Mouse (Mus musculus) kidney, adult 8-10 months (tissue): ENCODE results near the gene Ccnb3.
"Not testable (repeated sequence)": the region's sequence is repeated elsewhere in the genome, so short reads cannot be mapped to it uniquely, and the experiment has no call there.

Experiments
- DNase-seq, 2 experiments: peaks; one replicate each; pipeline ENCODE4 v3.0.0; 2022

Ccnb3 gene

DNA sequence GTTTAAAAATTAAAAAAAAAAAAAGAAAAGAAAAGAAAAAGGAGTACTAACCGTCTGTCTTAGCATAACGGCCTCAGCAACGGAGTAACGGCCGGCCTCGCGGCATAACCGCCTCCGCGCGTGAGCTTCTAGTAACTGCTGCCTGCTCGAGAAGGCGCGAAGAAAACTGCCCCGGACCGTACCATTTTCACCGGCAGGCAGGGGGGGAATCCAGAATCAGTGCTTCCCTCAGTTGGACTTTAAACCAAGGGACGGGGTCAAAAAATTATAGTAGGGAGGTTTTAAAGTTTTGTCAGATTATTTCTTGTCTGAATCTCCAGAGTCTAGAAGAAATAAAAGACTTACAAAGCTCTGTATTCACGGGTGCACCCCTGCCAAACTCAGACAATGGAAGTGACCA, at the start of gene Ccnb3:
Gene Ccnb3, minus strand, starts transcription at position 101 of the 400 bp plus-strand sequence.
- no peak for DNase-seq

DNA sequence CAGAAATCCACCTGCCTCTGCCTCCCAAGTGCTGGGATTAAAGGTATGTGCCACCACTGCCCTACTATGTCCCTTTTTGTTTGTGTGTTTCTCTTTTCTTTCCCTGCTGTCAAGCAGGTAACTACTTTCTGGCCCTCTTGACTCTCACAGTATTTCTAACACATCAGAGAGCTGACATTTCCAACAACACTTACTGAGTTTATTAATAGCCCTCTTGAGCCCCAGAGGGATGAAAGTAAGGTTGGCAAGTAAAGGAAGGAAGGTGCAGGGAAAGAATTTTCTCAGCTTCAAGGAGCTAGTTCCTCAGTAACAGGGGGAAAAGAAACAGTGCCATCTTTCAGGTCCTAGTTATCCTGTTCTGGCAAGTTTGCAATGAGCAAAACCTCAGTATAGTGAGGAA, 48.9 kb upstream of the Ccnb3 start:
- DNase-seq = no peak

DNA sequence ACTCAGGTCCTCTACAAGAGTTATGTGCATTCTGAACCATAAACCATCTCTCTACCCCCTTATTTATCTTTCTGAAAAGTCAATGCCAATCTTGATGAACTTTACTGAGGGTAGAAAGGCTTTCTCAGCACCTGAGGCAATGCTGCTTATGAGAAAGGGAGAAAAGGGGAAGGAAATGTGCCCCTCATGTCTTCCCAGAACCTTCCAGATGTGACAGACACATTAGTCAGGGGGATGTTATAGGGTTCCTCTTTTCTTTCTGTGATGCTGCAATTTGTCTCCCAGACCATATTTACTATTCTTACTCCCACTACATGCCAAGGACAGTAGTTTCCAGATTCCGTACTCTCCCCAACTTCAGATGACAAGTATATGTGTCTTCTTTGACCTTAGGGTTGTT, 44.5 kb upstream of the Ccnb3 start:
- no peak for DNase-seq

DNA sequence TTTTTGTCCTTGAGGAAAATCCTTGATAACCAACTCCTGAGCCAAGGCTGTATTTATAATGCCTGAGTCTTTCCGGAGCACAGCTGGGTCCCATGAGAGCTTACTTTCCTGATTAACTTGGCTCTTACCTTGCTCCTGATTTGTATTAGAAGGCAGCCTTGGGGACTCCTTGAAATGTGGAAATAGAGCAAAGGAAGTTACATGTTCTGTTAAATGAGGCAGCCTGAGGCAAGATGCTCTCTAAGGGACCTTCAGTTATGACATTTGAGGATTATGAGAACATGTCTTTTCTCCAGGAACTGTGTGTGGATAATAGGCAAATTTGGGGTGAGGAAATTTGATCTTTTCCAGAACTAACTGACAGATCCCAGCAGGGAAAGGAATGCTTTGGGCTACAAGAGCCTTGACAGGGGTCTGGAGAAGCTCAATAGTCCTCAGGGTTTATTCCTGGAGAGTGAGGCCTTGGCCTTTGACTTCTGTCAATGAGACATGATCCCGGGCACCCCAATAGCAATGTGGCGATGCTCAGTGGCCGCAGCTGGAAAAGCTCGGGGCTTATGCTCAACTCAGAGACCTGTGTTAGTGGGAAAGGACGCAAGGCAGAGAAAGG, 38.5 kb upstream of the Ccnb3 start:
- DNase-seq = no peak

DNA sequence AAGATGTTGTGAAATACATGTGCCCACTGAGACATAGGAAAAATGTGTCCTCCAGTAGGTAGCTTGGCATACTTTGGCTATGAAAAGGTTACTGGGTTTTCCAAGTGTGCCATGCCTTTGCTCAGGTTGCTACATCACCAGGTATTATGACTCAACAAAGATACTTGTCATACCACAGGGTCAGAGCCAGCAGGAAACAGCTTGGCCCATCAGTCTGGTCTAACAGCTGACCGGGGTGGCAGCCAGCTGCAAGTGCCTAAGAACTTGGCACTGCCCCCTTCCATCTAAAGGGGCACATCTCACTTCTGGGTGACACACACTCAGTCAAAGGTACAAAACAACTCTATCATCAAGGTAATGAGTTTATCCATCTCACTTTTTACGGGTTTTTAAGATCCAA, 26.6 kb upstream of the Ccnb3 start:
- no peak for DNase-seq

DNA sequence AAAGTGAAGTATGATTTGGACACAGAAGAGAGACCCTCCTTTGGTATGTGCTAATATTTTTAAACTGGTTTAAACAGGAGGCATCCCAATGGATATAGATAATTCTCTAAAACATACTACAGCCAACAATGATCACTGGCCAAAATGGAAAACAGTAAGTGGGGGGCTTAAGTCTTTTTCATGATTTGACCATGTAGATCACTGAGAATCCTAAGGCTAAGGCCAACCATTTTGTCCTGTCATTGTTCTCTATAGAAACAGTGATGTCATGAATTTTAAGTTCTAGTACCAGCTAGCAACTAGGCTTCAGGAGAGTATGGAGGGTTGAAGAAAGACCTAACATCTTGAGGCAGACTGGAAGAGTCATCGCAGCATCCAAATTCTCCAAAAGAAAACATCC, 25.8 kb upstream of the Ccnb3 start, which contains the start of gene Akap4:
Gene Akap4, plus strand, starts transcription at position 301 of the 400 bp plus-strand sequence.
- no peak for DNase-seq

DNA sequence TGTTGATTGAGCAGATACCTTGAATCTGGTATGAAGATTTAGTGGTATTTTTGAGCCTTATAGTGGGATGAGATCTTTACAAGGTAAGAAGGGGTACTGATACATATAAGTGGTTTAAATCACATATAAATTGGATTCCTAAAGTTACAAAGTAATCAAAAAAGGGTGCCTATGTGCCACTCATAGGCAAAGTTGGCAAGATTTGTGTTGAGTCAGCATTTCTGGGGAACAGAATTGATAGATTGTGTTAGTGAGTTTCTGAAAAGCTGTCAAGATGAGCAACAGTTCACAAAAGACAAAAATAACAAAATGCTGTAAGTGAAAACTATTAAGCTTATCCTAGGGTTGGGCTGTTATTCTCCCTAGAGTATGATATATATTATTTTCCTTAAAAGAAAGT, 22.7 kb upstream of the Ccnb3 start:
- DNase-seq = no peak

DNA sequence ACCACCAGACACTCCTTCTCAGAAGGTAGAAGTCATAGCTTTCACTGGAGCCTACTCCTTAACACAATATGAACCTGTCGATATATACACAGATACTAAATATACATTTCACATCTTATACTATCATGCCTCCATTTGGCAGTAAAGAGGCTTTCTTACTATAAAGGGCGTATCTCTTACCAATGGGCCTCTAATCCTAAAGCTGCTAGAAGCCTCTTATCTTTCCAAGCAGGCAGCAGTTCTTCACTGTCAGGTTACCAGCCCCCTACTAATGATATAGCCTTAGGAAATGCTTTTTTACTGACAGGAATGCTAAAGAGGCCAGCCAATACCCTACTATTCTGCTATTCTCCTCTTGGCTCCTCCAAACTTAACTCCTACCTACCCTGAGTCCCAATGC, 16.2 kb upstream of the Ccnb3 start:
- no peak for DNase-seq

DNA sequence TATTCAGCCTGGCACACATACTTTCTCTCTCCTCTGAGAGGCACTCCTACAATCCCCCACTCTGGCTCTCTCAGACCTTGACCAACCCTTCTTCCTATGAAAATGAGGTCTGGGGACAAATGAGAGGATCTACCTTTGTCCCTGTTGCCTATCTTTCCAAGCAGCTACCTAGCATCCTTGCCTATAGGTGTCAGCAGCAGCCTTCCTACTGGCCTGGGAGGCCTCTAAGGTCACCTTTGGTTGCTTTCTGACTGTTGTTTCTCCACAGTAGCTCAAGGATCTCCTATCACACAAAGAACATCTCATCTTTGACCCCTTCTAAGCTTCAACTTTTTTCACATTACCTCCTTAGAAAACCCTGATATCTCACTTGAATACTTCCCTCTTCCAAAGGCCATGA, 15.6 kb upstream of the Ccnb3 start:
- DNase-seq = no peak

DNA sequence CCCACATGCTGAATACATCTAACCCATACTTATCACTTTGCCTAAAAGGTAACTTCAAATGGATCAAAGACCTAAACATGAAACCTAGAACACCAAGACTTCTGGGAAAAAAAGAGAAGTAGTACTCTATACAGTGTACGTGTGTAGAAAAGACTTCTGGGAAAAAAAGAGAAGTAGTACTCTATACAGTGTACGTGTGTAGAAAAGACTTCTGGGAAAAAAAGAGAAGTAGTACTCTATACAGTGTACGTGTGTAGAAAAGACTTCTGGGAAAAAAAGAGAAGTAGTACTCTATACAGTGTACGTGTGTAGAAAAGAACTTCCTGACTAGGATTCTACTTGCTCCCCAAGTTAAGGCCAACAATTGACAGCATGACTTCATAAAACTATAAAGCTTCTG, 57.5 kb downstream of the Ccnb3 start:
- DNase-seq = not testable (repeated sequence)

DNA sequence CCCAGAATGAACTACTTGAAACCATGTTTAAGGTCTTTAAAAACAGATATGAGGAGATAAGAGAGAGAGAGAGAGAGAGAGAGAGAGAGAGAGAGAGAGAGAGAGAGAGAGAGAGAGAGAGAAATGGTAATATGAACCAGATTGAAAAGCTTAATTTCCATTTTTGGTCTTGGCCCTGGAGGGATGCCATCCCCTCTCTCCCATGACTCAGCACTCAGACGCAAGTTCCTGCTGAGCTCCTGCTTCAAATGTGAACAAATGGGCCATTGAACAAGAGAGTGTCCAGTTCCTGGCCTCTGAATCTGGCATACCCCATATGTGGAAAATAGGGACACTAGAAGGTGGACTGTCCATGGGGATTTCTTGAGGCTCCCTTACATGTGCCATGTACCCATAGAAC, 69.5 kb downstream of the Ccnb3 start:
- DNase-seq = no peak

DNA sequence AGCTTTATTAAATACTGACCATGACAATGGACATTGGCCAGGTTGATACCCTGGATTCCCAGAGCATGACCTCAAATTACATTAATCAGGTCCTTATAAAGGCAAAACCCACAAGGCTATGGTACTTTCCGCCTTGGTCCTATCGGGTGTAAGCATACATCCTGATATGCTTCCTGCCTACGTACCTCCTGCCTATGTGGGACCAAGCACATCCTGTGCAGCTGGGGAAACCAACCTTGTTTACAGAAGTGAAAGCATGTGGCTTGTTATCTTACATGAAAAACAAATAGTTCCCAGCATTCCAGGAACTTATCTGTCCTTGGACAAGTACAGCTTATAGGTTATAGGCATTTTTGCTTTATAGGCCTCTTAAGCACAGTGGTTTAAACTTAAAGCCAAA, 72.8 kb downstream of the Ccnb3 start:
- DNase-seq = no peak
